ENCODE assay signal across 10 mouse cellular contexts in the genomic region with DNA sequence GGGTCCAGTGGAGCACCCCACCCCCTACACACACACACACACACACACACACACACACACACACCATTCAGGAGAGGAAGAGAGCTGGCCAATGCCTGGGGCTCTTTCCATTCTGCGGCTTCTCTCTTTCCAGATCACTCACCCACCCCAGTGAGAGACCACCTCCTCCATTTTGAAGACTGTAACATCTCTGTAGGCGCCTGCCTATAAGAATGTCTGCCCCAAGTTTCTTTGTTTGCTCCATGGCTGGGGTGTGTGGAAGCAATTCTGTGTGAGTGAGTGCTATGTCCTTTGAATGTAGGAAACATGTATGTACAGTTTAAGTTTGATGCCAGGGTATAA. TPM values are rescaled to one million over a fixed set of nuclear protein-coding genes. Genes with fewer than 3 reads are reported as not detected.
DNase-seq lines count a peak whose midpoint lies in the region; ATAC-seq and TF ChIP-seq lines count a peak whose summit lies in the region.
"Had no signal": no experiment of that assay in that cellular context is flagged by ENCODE, and none has a peak within 500 bp of the region (broad histone marks: within the 10 kb centered on the region; RNA-seq: fewer than 3 reads in every experiment).

No protein-coding gene starts in this region.

- WGBS in forebrain, postnatal 0 days: 7% methylated on average over 2 of the region's 2 CpGs
- WGBS in liver, embryonic 15.5 days (ENCODE audit: insufficient replicate concordance): 31% methylated on average over 2 of the region's 2 CpGs

- DNase-seq in gastrocnemius, adult 2 months: no peak
- DNase-seq in gastrocnemius, postnatal 36 days: no peak
- DNase-seq in 3T3-L1 (ENCODE audit: low read depth, low spot score): peak; percentile 56
- DNase-seq in forebrain, postnatal 0 days: peak; percentile 32
- no peak for DNase-seq in thymus, postnatal 0 days (ENCODE audit: low spot score)
- DNase-seq in thymus, postnatal 14 days: no peak

- H3K4me3 ChIP-seq in gastrocnemius, adult 2 months: peak overlapping the region; percentile 75
- H3K4me3 ChIP-seq in forebrain, postnatal 0 days (ENCODE audit: low read depth, low read length): peak overlapping the region; percentile 65
- H3K4me3 ChIP-seq in liver, embryonic 15.5 days (replicated peaks): no peak overlapping the region

- H3K36me3 ChIP-seq in forebrain, postnatal 0 days (ENCODE audit: insufficient read depth): no peaks in the 10 kb centered on the region
- no peaks in the 10 kb centered on the region for H3K36me3 ChIP-seq in liver, embryonic 15.5 days (replicated peaks)

- peaks cover 16% of the 10 kb centered on the region for H3K4me1 ChIP-seq in forebrain, postnatal 0 days (ENCODE audit: insufficient read depth)
- H3K4me1 ChIP-seq in liver, embryonic 15.5 days (replicated peaks): peaks cover 26% of the 10 kb centered on the region

- no peak for TF ChIP-seq CTCF in gastrocnemius, adult 2 months (IDR thresholded peaks at IDR 0.05)
- TF ChIP-seq CTCF in forebrain, postnatal 0 days (IDR thresholded peaks at IDR 0.05; ENCODE audit: low read depth): no peak

- intact Hi-C loops in gastrocnemius, adult 2 months (cut with DNase I): no loop called here
- intact Hi-C loops in gastrocnemius, postnatal 36 days (cut with DNase I): no loop called here

- no peak for ATAC-seq in forebrain, postnatal 0 days
- no peak for ATAC-seq in liver, embryonic 15.5 days (ENCODE audit: insufficient read depth)
- ATAC-seq in erythroid progenitor cell, adult 5-6 weeks (replicated peaks; ENCODE audit: low FRiP score, poor library complexity, severe bottlenecking): no peak

- H3K9ac ChIP-seq in forebrain, postnatal 0 days: peak overlapping the region; percentile 63
- H3K9ac ChIP-seq in liver, embryonic 15.5 days: no peak overlapping the region

- H3K4me2 ChIP-seq in forebrain, postnatal 0 days (ENCODE audit: low read depth): peak overlapping the region; percentile 74
- H3K4me2 ChIP-seq in liver, embryonic 15.5 days: peak overlapping the region; percentile 68

- H3K9me3 ChIP-seq in forebrain, postnatal 0 days (ENCODE audit: low read length): no peaks in the 10 kb centered on the region
- H3K9me3 ChIP-seq in liver, embryonic 15.5 days (replicated peaks): no peaks in the 10 kb centered on the region

- no peaks in the 10 kb centered on the region for H3K27me3 ChIP-seq in forebrain, postnatal 0 days (ENCODE audit: insufficient read depth, low read length)
- H3K27me3 ChIP-seq in liver, embryonic 15.5 days: peaks cover 66% of the 10 kb centered on the region

- peak overlapping the region; percentile 91 for H3K27ac ChIP-seq in gastrocnemius, adult 2 months
- H3K27ac ChIP-seq in forebrain, postnatal 0 days (ENCODE audit: low read depth, low read length): peak overlapping the region; percentile 45; the same call in 1 of the 2 replicates
- H3K27ac ChIP-seq in liver, embryonic 15.5 days (replicated peaks): no peak overlapping the region

RNA-seq across cellular contexts. Expression of a gene that starts 1.5 kb away (rescaled TPM):
- 1 to 10 TPM; 4.1 to 5.7 TPM for total RNA-seq in gastrocnemius, adult 2 months (2021)
- total RNA-seq in gastrocnemius, postnatal 36 days (2021): 1 to 10 TPM; 4.3 to 4.4 TPM
- 4.7 and 6.9 TPM in 2 replicates for total RNA-seq in forebrain, postnatal 0 days (2014; rRNA removed)
- 1.1 and 2.2 TPM in 2 replicates for polyA plus RNA-seq in forebrain, postnatal 0 days (2015; fragmentation: Nextera tagmentation; extraction: Ambion mirVana)
- polyA plus RNA-seq in liver, embryonic 15.5 days (2015; fragmentation: Nextera tagmentation; extraction: Ambion mirVana): 0.67 and 0.92 TPM in 2 replicates
- 1.2 and 1.3 TPM in 2 replicates for polyA plus RNA-seq in thymus, postnatal 0 days (2015; fragmentation: Nextera tagmentation; extraction: Ambion mirVana)
- total RNA-seq in erythroid progenitor cell, adult 5-6 weeks (2015; ENCODE audit: low replicate concordance): not detected in 2 replicates
- not detected in 2 replicates for total RNA-seq in erythroid progenitor cell, adult 5-6 weeks (2017; ENCODE audit: low replicate concordance)
- total RNA-seq: granulocyte monocyte progenitor cell, adult 5-6 weeks; monocyte, adult 5-6 weeks had no signal

Comparison
In these comparisons a context has a peak if more than half of its experiments do, and no peak if none do; other contexts are left out.
1. DNase-seq: peak in 3T3-L1 (single experiment) and forebrain, postnatal 0 days (single experiment); none in gastrocnemius, adult 2 months (single experiment), gastrocnemius, postnatal 36 days (0 of 2), thymus, postnatal 0 days (single experiment) and thymus, postnatal 14 days (single experiment).